Mouse (Mus musculus) hindbrain, embryonic 14.5 days (tissue): ENCODE measurements around the gene Adcy10. TPM values are rescaled to one million over a fixed set of nuclear protein-coding genes. Genes with fewer than 3 reads are reported as not detected.

Source experiments
- ATAC-seq: fragments of 200-750 bp; cut with Nextera tagmentation; 2 replicates; pipeline ENCODE4 v1.8.0; 2017; ENCODE audit warnings: moderate number of reproducible peaks, mild to moderate bottlenecking, moderate TSS enrichment, moderate library complexity; ENCODE audit not compliant: low FRiP score
- DNase-seq: peaks from one replicate; pipeline ENCODE4 v3.0.0-alpha.2; 2015; ENCODE audit warnings: low spot score
- H3K27ac ChIP-seq: fragments of 300-500 bp; sonication (generic); 2 replicates; pipeline ENCODE4 v1.5.1; 2014; ENCODE audit warnings: mild to moderate bottlenecking, moderate library complexity
- H3K27me3 ChIP-seq: fragments of 300-500 bp; sonication (generic); 2 replicates; pipeline ENCODE4 v1.6.1; 2014; ENCODE audit warnings: mild to moderate bottlenecking, low read length, mixed read lengths; ENCODE audit not compliant: control insufficient read depth, insufficient read depth
- H3K36me3 ChIP-seq: fragments of 300-500 bp; sonication (generic); replicated peaks from 2 replicates; pipeline ENCODE4 v1.6.1; 2014; ENCODE audit not compliant: control insufficient read depth, insufficient read depth
- H3K4me1 ChIP-seq: fragments of 300-500 bp; sonication (generic); replicated peaks from 2 replicates; pipeline ENCODE4 v1.6.1; 2014; ENCODE audit warnings: antibody characterized with exemption, low read length, mixed read lengths; ENCODE audit not compliant: control insufficient read depth, insufficient read depth
- H3K4me2 ChIP-seq: fragments of 300-500 bp; sonication (generic); replicated peaks from 2 replicates; pipeline ENCODE4 v1.6.1; 2014; ENCODE audit warnings: mild to moderate bottlenecking, moderate library complexity
- H3K4me3 ChIP-seq: fragments of 300-500 bp; sonication (generic); replicated peaks from 2 replicates; pipeline ENCODE4 v1.5.1; 2014; ENCODE audit warnings: mild to moderate bottlenecking, low read length
- H3K9ac ChIP-seq: fragments of 300-500 bp; sonication (generic); 2 replicates; pipeline ENCODE4 v1.6.1; 2014
- H3K9me3 ChIP-seq: fragments of 300-500 bp; sonication (generic); 2 replicates; pipeline ENCODE4 v1.6.1; 2016; ENCODE audit warnings: low read length; ENCODE audit not compliant: control insufficient read depth
- WGBS: fragments of 180-500 bp; shearing (Covaris S2); extraction: QIAGEN DNeasy Blood & Tissue Kit; methylation state at CpG from one replicate; pipeline ENCODE4 v1.1.7; 2014; 5-methylcytosine and 5-hydroxymethylcytosine counted together
- polyA plus RNA-seq: library from polyadenylated mRNA; unstranded; fragments of >200 nt; fragmentation: Nextera tagmentation; extraction: Ambion mirVana; gene quantifications from 2 replicates; pipeline ENCODE4 v1.2.1, GENCODE M21; 2014

Gene Adcy10
- polyA plus RNA-seq, 1 experiment from 2014 or later: 0.79 TPM

GRCm38 (mm10) chr1:165589280-165590048 is 104.5 kb downstream of the Adcy10 start:
- ATAC-seq (no peak), DNase-seq (no peak)
- no peak overlapping the region for H3K9ac ChIP-seq
- no peak overlapping the region for H3K27ac ChIP-seq
- H3K9me3 ChIP-seq: no peaks in the 10 kb centered on the region
- H3K27me3 ChIP-seq: no peaks in the 10 kb centered on the region
- peaks cover 26% of the 10 kb centered on the region for H3K36me3 ChIP-seq
- no peak overlapping the region for H3K4me2 ChIP-seq
- no peak overlapping the region for H3K4me3 ChIP-seq
- WGBS: 61% methylated on average over 10 of the region's 10 CpGs
- no peaks in the 10 kb centered on the region for H3K4me1 ChIP-seq

GRCm38 (mm10) chr1:165590760-165591159 is 105.8 kb downstream of the Adcy10 start:
- WGBS: 80% methylated on average over 8 of the region's 8 CpGs

GRCm38 (mm10) chr1:165592295-165593082 is 107.5 kb downstream of the Adcy10 start:
- DNase-seq: no peak
- H3K27ac ChIP-seq: no peak overlapping the region
- ATAC-seq: no peak
- H3K4me1 ChIP-seq: no peaks in the 10 kb centered on the region
- H3K9me3 ChIP-seq: no peaks in the 10 kb centered on the region
- H3K9ac ChIP-seq: no peak overlapping the region
- WGBS: 92% methylated on average over 14 of the region's 14 CpGs
- no peak overlapping the region for H3K4me3 ChIP-seq
- peaks cover 49% of the 10 kb centered on the region for H3K36me3 ChIP-seq
- no peak overlapping the region for H3K4me2 ChIP-seq
- no peaks in the 10 kb centered on the region for H3K27me3 ChIP-seq

More at GRCm38 (mm10) chr1:165590760-165591159, 105.8 kb downstream of the Adcy10 start:
- Histone ChIP-seq H3K4me3 (no peak overlapping the region), H3K9me3 (no peaks in the 10 kb centered on the region), H3K4me2 (no peak overlapping the region), H3K36me3 (peaks cover 39% of the 10 kb centered on the region), H3K4me1 (no peaks in the 10 kb centered on the region), H3K27me3 (no peaks in the 10 kb centered on the region), H3K9ac (no peak overlapping the region), H3K27ac (no peak overlapping the region; the same call in 1 of the 2 replicates)
- ATAC-seq (no peak), DNase-seq (no peak)

- 94% methylated on average over 15 of the region's 15 CpGs for WGBS
- H3K9ac ChIP-seq: no peak overlapping the region
- no peak overlapping the region for H3K4me3 ChIP-seq
- DNase-seq (no peak), ATAC-seq (no peak)
- H3K27me3 ChIP-seq: no peaks in the 10 kb centered on the region
- no peak overlapping the region for H3K27ac ChIP-seq
- H3K9me3 ChIP-seq: no peaks in the 10 kb centered on the region
- peaks cover 49% of the 10 kb centered on the region for H3K36me3 ChIP-seq
- H3K4me2 ChIP-seq: no peak overlapping the region
- no peaks in the 10 kb centered on the region for H3K4me1 ChIP-seq
These were observed 109.9 kb downstream of the Adcy10 start for GRCm38 (mm10) chr1:165594699-165595421.

GRCm38 (mm10) chr1:165601775-165602280 is 116.8 kb downstream of the Adcy10 start:
- H3K36me3 ChIP-seq: peaks cover 58% of the 10 kb centered on the region
- no peak for ATAC-seq

GRCm38 (mm10) chr1:165603218-165603617 is 118.2 kb downstream of the Adcy10 start:
- DNase-seq (no peak), ATAC-seq (no peak)
- H3K27ac ChIP-seq: no peak overlapping the region
- no peak overlapping the region for H3K9ac ChIP-seq
- H3K4me2 ChIP-seq: no peak overlapping the region
- H3K27me3 ChIP-seq: no peaks in the 10 kb centered on the region
- no peak overlapping the region for H3K4me3 ChIP-seq
- peaks cover 71% of the 10 kb centered on the region for H3K36me3 ChIP-seq
- 88% methylated on average over 14 of the region's 14 CpGs for WGBS
- no peaks in the 10 kb centered on the region for H3K4me1 ChIP-seq
- no peaks in the 10 kb centered on the region for H3K9me3 ChIP-seq

More at GRCm38 (mm10) chr1:165601775-165602280, 116.8 kb downstream of the Adcy10 start:
- no peaks in the 10 kb centered on the region for H3K4me1 ChIP-seq
- H3K9me3 ChIP-seq: no peaks in the 10 kb centered on the region
- no peak overlapping the region for H3K4me2 ChIP-seq
- no peak overlapping the region for H3K27ac ChIP-seq
- no peak for DNase-seq
- no peaks in the 10 kb centered on the region for H3K27me3 ChIP-seq
- no peak overlapping the region for H3K4me3 ChIP-seq
- WGBS: 88% methylated on average over 9 of the region's 10 CpGs
- no peak overlapping the region for H3K9ac ChIP-seq

GRCm38 (mm10) chr1:165604203-165604602 is 119.2 kb downstream of the Adcy10 start:
- H3K4me3 ChIP-seq: no peak overlapping the region
- H3K27me3 ChIP-seq: no peaks in the 10 kb centered on the region
- no peaks in the 10 kb centered on the region for H3K4me1 ChIP-seq
- H3K27ac ChIP-seq: no peak overlapping the region
- no peaks in the 10 kb centered on the region for H3K9me3 ChIP-seq
- peaks cover 72% of the 10 kb centered on the region for H3K36me3 ChIP-seq
- ATAC-seq (no peak), DNase-seq (no peak)
- no peak overlapping the region for H3K4me2 ChIP-seq
- H3K9ac ChIP-seq: no peak overlapping the region
- 90% methylated on average over 8 of the region's 8 CpGs for WGBS

GRCm38 (mm10) chr1:165605108-165605507 is 120.1 kb downstream of the Adcy10 start:
- H3K27me3 ChIP-seq: no peaks in the 10 kb centered on the region

GRCm38 (mm10) chr1:165605774-165606173 is 120.8 kb downstream of the Adcy10 start:
- Histone ChIP-seq H3K4me1 (peaks cover 13% of the 10 kb centered on the region), H3K27ac (no peak overlapping the region), H3K9me3 (no peaks in the 10 kb centered on the region), H3K27me3 (no peaks in the 10 kb centered on the region), H3K4me3 (no peak overlapping the region), H3K36me3 (peaks cover 71% of the 10 kb centered on the region), H3K4me2 (no peak overlapping the region), H3K9ac (no peak overlapping the region)
- ATAC-seq: no peak
- no peak for DNase-seq
- WGBS: 76% methylated on average over 6 of the region's 6 CpGs

More at GRCm38 (mm10) chr1:165605108-165605507, 120.1 kb downstream of the Adcy10 start:
- no peak for DNase-seq
- ATAC-seq: no peak
- Histone ChIP-seq H3K27ac (no peak overlapping the region), H3K36me3 (peaks cover 72% of the 10 kb centered on the region), H3K9me3 (no peaks in the 10 kb centered on the region), H3K4me1 (peaks cover 7% of the 10 kb centered on the region), H3K4me2 (no peak overlapping the region), H3K9ac (no peak overlapping the region), H3K4me3 (no peak overlapping the region)
- WGBS: 84% methylated on average over 3 of the region's 3 CpGs
